Mouse (Mus musculus) midbrain, embryonic 13.5 days (tissue): ENCODE data around the gene Fam53b. TPM values are rescaled to one million over a fixed set of nuclear protein-coding genes. Genes with fewer than 3 reads are reported as not detected.

Experiments used
- ATAC-seq: fragments of 200-750 bp; cut with Nextera tagmentation; 2 replicates; pipeline ENCODE4 v1.8.0; 2017; ENCODE audit warnings: mild to moderate bottlenecking, moderate TSS enrichment, moderate library complexity
- H3K27ac ChIP-seq: fragments of 300-500 bp; sonication (generic); 2 replicates; pipeline ENCODE4 v1.5.1; 2015; ENCODE audit warnings: inconsistent platforms, mild to moderate bottlenecking, moderate library complexity
- H3K27me3 ChIP-seq: fragments of 300-500 bp; sonication (generic); 2 replicates; pipeline ENCODE4 v1.6.1; 2015; ENCODE audit warnings: mild to moderate bottlenecking, inconsistent platforms
- H3K36me3 ChIP-seq: fragments of 300-500 bp; sonication (generic); 2 replicates; pipeline ENCODE4 v1.6.1; 2015; ENCODE audit warnings: mild to moderate bottlenecking, inconsistent platforms
- H3K4me1 ChIP-seq: fragments of 300-500 bp; sonication (generic); replicated peaks from 2 replicates; pipeline ENCODE4 v1.6.1; 2015; ENCODE audit warnings: inconsistent platforms
- H3K4me2 ChIP-seq: fragments of 300-500 bp; sonication (generic); replicated peaks from 2 replicates; pipeline ENCODE4 v1.6.1; 2015; ENCODE audit warnings: moderate library complexity, mild to moderate bottlenecking, inconsistent platforms
- H3K4me3 ChIP-seq: fragments of 300-500 bp; sonication (generic); replicated peaks from 2 replicates; pipeline ENCODE4 v1.5.1; 2015; ENCODE audit warnings: mild to moderate bottlenecking, inconsistent platforms
- H3K9ac ChIP-seq: fragments of 300-500 bp; sonication (generic); replicated peaks from 2 replicates; pipeline ENCODE4 v1.6.1; 2015; ENCODE audit warnings: mild to moderate bottlenecking, inconsistent platforms
- H3K9me3 ChIP-seq: fragments of 300-500 bp; sonication (generic); 2 replicates; pipeline ENCODE4 v1.6.1; 2016; ENCODE audit warnings: mild to moderate bottlenecking, inconsistent platforms
- WGBS: fragments of 180-500 bp; shearing (Covaris S2); methylation state at CpG from one replicate; pipeline ENCODE4 v1.1.7; 2015; 5-methylcytosine and 5-hydroxymethylcytosine counted together
- polyA plus RNA-seq: library from polyadenylated mRNA; unstranded; fragments of >200 nt; fragmentation: Nextera tagmentation; extraction: Ambion mirVana; gene quantifications from 2 replicates; pipeline ENCODE4 v1.2.1, GENCODE M21; 2015

Fam53b gene
- polyA plus RNA-seq, 1 experiment from 2014 or later = 23.4 TPM

DNA sequence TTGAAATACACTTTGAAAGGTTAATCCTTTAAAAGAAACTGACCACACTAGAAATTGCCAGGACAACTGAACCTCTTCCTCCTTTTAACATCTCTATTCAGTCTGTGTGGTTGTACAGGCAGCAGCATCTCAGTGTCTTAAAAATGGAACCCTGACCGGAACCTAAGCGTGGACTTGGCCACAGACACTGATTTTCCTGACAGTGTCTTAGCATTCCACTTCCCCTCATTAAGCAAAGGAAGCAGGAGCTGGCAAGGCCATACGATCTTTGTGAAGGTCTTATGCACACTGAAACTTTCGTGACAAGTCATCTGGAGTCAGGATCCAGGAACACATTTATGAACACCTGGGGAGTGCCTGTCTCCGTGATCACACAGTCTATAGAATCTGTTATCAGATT, 29.6 kb downstream of the Fam53b start:
- H3K4me2 ChIP-seq = no peak overlapping the region
- H3K27ac ChIP-seq = no peak overlapping the region
- 87% methylated on average over 5 of the region's 5 CpGs for WGBS
- H3K27me3 ChIP-seq = no peaks in the 10 kb centered on the region
- H3K9ac ChIP-seq = no peak overlapping the region
- peaks cover 35% of the 10 kb centered on the region for H3K4me1 ChIP-seq
- H3K9me3 ChIP-seq = no peaks in the 10 kb centered on the region
- H3K4me3 ChIP-seq = no peak overlapping the region
- 0 out of 2 replicates have a peak, but pooled peaks cover 4% of the 10 kb centered on the region for H3K36me3 ChIP-seq
- ATAC-seq = no peak

DNA sequence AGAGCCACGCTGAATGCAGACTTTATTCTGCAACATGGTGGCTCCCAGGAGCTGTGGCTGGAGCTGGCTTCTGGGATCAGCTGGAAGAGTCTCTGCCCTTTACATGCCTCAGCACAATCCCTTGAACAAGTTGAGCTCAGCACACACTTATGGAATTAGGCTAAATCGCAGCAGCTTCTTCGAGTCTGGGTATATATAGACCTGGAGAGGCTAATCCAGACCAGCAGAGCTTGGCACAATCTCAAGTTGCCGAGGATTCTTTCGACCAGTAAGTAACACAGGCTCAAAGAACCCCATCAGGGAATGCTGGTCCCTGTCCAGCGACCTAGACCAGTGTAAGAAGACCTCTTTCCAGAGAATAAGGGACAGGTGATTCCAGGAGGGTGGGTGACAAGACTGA, 31.8 kb downstream of the Fam53b start:
- Histone ChIP-seq H3K4me1 (peaks cover 35% of the 10 kb centered on the region), H3K9ac (no peak overlapping the region), H3K27me3 (no peaks in the 10 kb centered on the region), H3K4me3 (no peak overlapping the region), H3K36me3 (peaks cover 23% of the 10 kb centered on the region), H3K27ac (peak overlapping the region; percentile 67), H3K4me2 (no peak overlapping the region), H3K9me3 (no peaks in the 10 kb centered on the region)
- no peak for ATAC-seq
- 56% methylated on average over 6 of the region's 6 CpGs for WGBS

DNA sequence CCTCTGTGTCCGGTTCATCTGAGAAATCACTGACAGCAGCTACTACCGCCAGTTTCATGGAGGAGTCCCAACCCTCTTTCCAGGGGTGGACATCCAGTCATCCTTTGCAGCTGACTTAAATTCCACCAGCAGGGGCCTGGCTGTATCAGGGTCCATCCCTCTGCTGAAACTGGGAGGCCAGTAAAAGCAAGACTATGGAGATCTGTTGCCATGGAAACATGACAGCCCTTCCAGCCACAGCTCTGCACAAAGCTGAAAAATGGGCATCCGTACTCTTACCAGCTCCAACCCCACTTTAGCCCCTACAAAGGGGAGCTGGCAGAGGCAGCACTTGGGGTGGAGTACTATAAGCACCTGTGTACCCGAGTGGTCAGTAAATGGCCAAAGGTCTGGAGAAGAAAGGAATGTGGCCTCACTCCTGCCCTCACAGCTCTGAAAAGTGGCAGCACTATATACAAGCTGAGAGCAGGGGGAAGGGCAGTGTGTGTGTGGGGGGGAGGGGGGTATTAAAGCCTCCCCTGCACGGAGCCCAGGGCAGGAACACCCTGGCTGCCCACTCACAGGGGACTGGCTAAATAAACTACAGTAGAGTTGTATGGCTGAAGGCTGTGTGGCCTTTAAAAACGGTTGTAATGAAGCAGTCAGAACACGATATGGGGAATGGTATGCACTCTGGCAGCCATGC, 32.4 kb downstream of the Fam53b start:
- 0 out of 2 replicates have a peak overlapping the region, but pooled peaks have one; percentile 11 for H3K9ac ChIP-seq
- no peaks in the 10 kb centered on the region for H3K27me3 ChIP-seq
- 7% methylated on average over 7 of the region's 7 CpGs for WGBS
- H3K36me3 ChIP-seq = peaks cover 28% of the 10 kb centered on the region
- peak; percentile 85 for ATAC-seq
- H3K4me3 ChIP-seq = no peak overlapping the region
- H3K27ac ChIP-seq = peak overlapping the region; percentile 67
- peaks cover 29% of the 10 kb centered on the region for H3K4me1 ChIP-seq
- H3K9me3 ChIP-seq = no peaks in the 10 kb centered on the region
- H3K4me2 ChIP-seq = no peak overlapping the region

DNA sequence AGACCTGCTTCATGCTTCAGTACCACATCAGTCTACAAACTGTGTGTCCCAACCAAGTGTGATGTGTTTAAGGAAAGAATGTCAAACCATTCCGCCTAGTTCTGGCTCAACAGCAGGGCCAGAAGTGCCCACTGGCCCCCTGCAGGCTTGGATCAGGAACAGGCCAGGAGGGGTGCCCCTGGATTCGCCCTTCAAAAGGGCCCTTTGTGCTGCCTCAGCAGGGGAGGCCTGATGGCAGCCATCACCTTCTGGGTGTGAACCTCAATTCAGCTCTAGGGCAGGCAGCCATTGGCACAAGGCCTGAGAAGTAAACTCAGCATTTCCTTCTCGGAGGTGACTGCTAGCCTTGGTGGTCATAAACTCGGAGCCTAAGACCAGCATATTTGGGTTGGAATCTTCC, 33.1 kb downstream of the Fam53b start:
- H3K9me3 ChIP-seq = no peaks in the 10 kb centered on the region
- no peaks in the 10 kb centered on the region for H3K27me3 ChIP-seq
- peak; percentile 57; the same call in 1 of the 2 replicates for ATAC-seq
- H3K9ac ChIP-seq = 0 out of 2 replicates have a peak overlapping the region, but pooled peaks have one; percentile 11
- H3K4me2 ChIP-seq = no peak overlapping the region
- H3K4me3 ChIP-seq = no peak overlapping the region
- peaks cover 32% of the 10 kb centered on the region for H3K36me3 ChIP-seq
- peaks cover 25% of the 10 kb centered on the region for H3K4me1 ChIP-seq
- WGBS = 39% methylated on average over 4 of the region's 4 CpGs
- peak overlapping the region; percentile 61; the same call in 1 of the 2 replicates for H3K27ac ChIP-seq

DNA sequence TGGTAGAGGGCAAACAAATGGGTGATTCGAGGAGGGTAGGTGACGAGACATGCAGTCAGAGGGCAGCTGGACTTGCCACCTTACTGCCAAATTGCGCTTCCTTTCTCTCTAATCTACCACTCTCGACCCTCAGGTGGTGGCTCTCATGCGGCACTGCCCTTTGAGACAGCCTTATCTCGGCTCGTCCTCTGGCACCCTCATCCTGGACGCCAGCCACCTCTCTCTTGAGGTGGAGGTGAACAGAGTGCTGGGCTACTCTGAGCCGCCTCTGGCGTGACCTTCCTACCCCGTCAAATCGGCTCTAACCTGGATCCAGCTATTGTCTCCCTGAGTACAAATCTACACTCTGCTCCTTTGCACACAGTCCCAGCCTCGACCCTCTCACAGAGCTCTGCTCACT, 35.1 kb downstream of the Fam53b start:
- Histone ChIP-seq H3K4me1 (peaks cover 31% of the 10 kb centered on the region), H3K4me3 (no peak overlapping the region), H3K36me3 (peaks cover 40% of the 10 kb centered on the region), H3K27me3 (no peaks in the 10 kb centered on the region), H3K9me3 (no peaks in the 10 kb centered on the region), H3K27ac (no peak overlapping the region), H3K4me2 (no peak overlapping the region), H3K9ac (no peak overlapping the region)
- no peak for ATAC-seq
- 95% methylated on average over 13 of the region's 13 CpGs for WGBS

DNA sequence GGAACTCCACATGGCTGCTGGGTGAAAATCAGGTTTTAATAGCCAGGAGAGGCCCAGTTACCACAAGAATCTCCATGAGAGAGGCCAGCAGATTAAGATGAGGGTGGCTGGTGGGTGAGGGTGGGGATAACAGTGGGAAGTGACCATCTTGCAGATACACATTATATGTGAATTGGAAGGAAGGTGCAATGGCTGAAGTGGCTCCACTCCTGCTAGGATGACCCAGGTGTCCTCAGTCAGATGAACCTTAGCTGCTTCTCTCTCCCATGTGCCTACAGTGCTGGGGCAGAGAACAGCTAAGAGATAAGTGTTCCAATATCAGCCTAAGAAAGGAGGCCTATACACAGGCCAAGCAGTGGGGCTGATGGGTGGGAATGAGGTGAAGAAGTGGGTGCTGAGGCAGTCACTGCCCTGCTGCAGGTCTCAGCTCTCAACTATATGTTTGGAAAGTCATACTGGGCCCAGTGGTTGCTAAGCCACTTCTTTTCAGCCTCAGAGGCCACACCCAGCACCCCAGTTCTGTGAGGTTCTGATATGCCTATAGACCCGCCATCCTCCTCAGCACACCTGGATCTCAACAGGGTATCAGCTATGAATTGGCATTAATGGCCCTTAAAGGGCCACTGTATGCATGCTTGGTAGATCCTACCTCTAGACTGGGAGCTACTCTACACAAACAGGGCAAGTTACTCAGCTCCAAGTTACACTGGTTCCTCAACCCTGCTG, 35.8 kb downstream of the Fam53b start:
- Histone ChIP-seq H3K4me2 (no peak overlapping the region), H3K4me1 (peaks cover 31% of the 10 kb centered on the region), H3K27me3 (no peaks in the 10 kb centered on the region), H3K4me3 (no peak overlapping the region), H3K9ac (no peak overlapping the region), H3K36me3 (peaks cover 40% of the 10 kb centered on the region), H3K27ac (no peak overlapping the region), H3K9me3 (no peaks in the 10 kb centered on the region)
- no peak for ATAC-seq
- WGBS = 71% methylated on average over 1 of the region's 1 CpGs

DNA sequence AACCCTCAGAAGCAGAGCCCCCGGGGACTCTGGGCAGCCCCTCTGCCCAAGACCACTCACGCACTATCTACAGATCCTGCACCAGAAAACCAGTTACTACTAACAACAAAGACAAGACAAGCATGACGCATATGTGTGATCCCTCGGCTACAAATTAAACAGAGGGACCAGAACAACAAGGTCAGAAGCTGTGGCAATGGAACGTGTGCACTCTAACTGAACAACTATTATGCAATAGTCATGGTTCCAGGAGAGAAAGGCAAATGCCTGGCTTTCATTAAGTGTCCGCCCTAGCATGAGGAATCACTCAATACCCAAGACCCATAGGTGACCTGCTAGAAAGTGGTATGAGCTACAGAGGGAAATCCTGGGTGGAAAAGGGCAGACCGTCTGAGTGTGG, 36.6 kb downstream of the Fam53b start:
- peaks cover 40% of the 10 kb centered on the region for H3K36me3 ChIP-seq
- no peak overlapping the region for H3K4me2 ChIP-seq
- no peak for ATAC-seq
- no peak overlapping the region for H3K27ac ChIP-seq
- 92% methylated on average over 7 of the region's 7 CpGs for WGBS
- H3K9me3 ChIP-seq = no peaks in the 10 kb centered on the region
- H3K4me3 ChIP-seq = no peak overlapping the region
- H3K9ac ChIP-seq = no peak overlapping the region
- H3K27me3 ChIP-seq = no peaks in the 10 kb centered on the region
- H3K4me1 ChIP-seq = peaks cover 29% of the 10 kb centered on the region

DNA sequence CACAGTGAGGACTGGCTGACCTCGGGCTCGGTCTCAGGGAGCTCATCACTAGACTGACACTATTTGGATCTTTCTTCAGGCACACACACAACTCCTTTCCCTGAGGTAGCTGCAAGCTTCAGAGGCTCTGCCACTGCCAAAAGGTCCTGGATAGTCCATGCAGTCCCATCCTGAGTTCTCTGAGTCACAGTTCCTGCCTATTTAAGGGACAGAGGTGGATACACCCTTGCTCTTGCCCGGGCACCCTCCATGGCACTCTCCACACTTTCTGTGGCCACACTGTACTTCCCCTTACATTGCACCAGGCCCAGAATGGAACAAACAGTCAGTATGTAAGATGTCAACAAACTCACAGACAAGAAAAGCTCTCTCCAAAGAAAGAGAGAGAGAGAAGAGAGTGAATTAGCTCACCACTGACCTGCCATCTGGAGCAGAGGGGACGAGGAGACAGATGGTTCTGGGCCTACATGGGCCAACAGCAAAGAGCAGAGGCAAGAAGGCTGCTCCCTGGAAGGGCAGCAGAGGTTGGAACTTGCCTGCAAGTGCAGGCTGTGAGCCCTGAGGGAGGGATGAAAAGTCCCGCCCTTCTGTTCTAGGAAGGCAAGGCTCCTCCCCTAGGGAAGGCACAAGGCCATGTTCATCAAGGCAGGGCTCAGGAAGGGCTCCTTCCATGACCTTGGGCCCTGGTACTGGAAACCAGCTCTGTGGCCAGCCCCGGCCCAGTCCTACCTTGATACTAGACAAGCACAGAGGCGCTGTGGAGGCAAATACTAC, 37.2 kb downstream of the Fam53b start:
- 91% methylated on average over 7 of the region's 7 CpGs for WGBS
- Histone ChIP-seq H3K9ac (no peak overlapping the region), H3K4me1 (peaks cover 23% of the 10 kb centered on the region), H3K4me2 (no peak overlapping the region), H3K4me3 (no peak overlapping the region), H3K36me3 (peaks cover 41% of the 10 kb centered on the region), H3K9me3 (no peaks in the 10 kb centered on the region), H3K27ac (no peak overlapping the region), H3K27me3 (no peaks in the 10 kb centered on the region)
- no peak for ATAC-seq

DNA sequence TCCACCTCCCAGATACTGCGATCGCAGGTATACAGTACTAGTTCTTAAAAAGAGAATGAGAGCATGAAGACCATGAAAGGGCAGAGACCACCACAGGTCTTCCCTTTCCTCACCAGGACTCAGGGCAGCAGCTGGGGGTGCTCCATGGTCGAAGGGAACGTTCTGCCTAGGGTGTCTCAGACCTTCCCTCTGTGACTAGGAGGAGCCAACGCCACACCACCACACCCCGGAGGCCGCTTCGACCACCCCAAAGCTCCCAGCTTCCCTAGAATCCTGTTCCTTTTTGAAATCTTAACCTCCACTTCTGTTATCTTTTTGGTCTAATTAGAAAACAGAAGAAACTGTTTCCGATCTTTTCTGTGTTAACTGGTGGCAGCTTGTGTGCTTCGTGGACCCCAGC, 37.8 kb downstream of the Fam53b start:
- Histone ChIP-seq H3K27ac (no peak overlapping the region), H3K4me1 (peaks cover 17% of the 10 kb centered on the region), H3K9me3 (no peaks in the 10 kb centered on the region), H3K36me3 (peaks cover 44% of the 10 kb centered on the region), H3K4me2 (no peak overlapping the region), H3K9ac (no peak overlapping the region), H3K27me3 (no peaks in the 10 kb centered on the region), H3K4me3 (no peak overlapping the region)
- WGBS = 97% methylated on average over 10 of the region's 10 CpGs
- no peak for ATAC-seq

DNA sequence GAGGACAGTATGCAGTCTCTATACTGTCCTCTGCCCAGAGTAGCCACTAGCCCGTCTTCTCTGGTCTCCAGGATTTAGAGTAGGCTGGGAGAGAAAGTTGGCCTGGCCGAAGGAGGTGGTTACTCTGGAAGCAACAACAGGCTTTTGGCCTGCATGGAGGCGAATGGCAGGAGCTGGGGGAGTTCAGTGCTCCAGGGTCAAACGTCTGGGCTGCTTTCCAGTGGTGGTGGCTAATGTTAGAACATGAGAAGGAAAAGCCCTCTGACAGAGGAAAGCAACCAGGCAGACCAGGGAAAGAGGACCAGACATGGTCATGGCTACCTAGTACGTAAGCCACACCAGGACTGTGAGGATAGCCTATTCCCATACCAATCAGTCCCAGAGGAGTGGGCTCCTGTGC, 38.4 kb downstream of the Fam53b start:
- H3K27ac ChIP-seq = no peak overlapping the region
- no peak overlapping the region for H3K4me3 ChIP-seq
- H3K27me3 ChIP-seq = no peaks in the 10 kb centered on the region
- no peaks in the 10 kb centered on the region for H3K9me3 ChIP-seq
- H3K4me1 ChIP-seq = peaks cover 11% of the 10 kb centered on the region
- no peak overlapping the region for H3K4me2 ChIP-seq
- no peak for ATAC-seq
- peaks cover 44% of the 10 kb centered on the region for H3K36me3 ChIP-seq
- H3K9ac ChIP-seq = no peak overlapping the region
- 90% methylated on average over 5 of the region's 5 CpGs for WGBS

DNA sequence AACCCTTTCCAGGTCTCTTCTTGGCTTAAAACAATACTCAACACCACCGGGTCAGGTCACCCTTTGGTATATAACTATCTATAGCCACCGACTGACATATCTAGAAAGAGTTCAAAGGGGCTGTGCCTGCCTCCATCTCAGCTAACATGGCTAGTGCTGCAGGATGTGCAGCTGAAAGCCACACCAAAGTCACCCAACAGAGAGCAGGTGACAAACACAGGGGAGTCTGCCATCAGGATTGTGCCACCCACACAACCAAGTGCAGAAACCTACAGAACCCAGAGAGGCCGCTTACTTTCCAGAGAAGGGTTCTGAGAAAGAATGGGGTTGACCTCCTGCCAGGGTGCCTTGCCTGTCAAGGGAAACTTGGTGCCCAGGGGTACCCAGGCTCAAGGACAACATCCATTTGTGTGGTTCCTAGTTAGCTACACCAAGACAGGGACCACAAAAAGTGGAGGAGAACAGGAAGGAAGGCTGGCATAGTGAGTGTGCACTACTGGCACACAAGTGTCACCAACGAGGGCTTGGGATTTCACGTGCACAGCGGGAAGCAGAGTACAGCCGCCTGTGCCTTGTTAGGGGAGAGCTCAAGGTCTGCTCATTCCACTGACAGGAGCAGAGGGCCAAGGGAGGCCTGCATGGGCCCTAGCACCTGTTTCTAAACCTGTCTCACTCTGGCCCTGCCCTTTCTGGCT, 40.5 kb downstream of the Fam53b start:
- H3K9me3 ChIP-seq = no peaks in the 10 kb centered on the region
- H3K4me3 ChIP-seq = no peak overlapping the region
- H3K4me1 ChIP-seq = peaks cover 15% of the 10 kb centered on the region
- ATAC-seq = no peak
- H3K27me3 ChIP-seq = no peaks in the 10 kb centered on the region
- H3K36me3 ChIP-seq = peaks cover 34% of the 10 kb centered on the region
- 87% methylated on average over 7 of the region's 7 CpGs for WGBS
- no peak overlapping the region for H3K9ac ChIP-seq
- H3K27ac ChIP-seq = no peak overlapping the region
- no peak overlapping the region for H3K4me2 ChIP-seq
